Mouse (Mus musculus) kidney, embryonic 15.5 days (tissue): ENCODE data around the gene Gm43191. TPM values are rescaled to one million over a fixed set of nuclear protein-coding genes. Genes with fewer than 3 reads are reported as not detected.

ENCODE experiments used
- ATAC-seq: fragments of 200-750 bp; cut with Nextera tagmentation; replicated peaks from 2 replicates; pipeline ENCODE4 v1.8.0; 2017; ENCODE audit warnings: moderate TSS enrichment; ENCODE audit not compliant: low FRiP score
- H3K27ac ChIP-seq: fragments of 300-500 bp; sonication (generic); 2 replicates; pipeline ENCODE4 v1.5.1; 2015; ENCODE audit warnings: mild to moderate bottlenecking, inconsistent platforms
- H3K27me3 ChIP-seq: fragments of 300-500 bp; sonication (generic); 2 replicates; pipeline ENCODE4 v1.6.1; 2015; ENCODE audit warnings: inconsistent platforms
- H3K36me3 ChIP-seq: fragments of 300-500 bp; sonication (generic); 2 replicates; pipeline ENCODE4 v1.6.1; 2015; ENCODE audit warnings: inconsistent platforms
- H3K4me1 ChIP-seq: fragments of 300-500 bp; sonication (generic); 2 replicates; pipeline ENCODE4 v1.6.1; 2015; ENCODE audit warnings: inconsistent platforms
- H3K4me2 ChIP-seq: fragments of 300-500 bp; sonication (generic); 2 replicates; pipeline ENCODE4 v1.6.1; 2015; ENCODE audit warnings: moderate library complexity, mild to moderate bottlenecking, inconsistent platforms
- H3K4me3 ChIP-seq: fragments of 300-500 bp; sonication (generic); replicated peaks from 2 replicates; pipeline ENCODE4 v1.5.1; 2015; ENCODE audit warnings: mild to moderate bottlenecking, inconsistent platforms
- H3K9ac ChIP-seq: fragments of 300-500 bp; sonication (generic); 2 replicates; pipeline ENCODE4 v1.6.1; 2015; ENCODE audit warnings: mild to moderate bottlenecking, inconsistent platforms
- H3K9me3 ChIP-seq: fragments of 300-500 bp; sonication (generic); replicated peaks from 2 replicates; pipeline ENCODE4 v1.6.1; 2016; ENCODE audit warnings: inconsistent platforms
- WGBS: fragments of 180-500 bp; shearing (Covaris S2); methylation state at CpG from one replicate; pipeline ENCODE4 v1.1.7; 2015; ENCODE audit warnings: mixed read lengths; 5-methylcytosine and 5-hydroxymethylcytosine counted together
- polyA plus RNA-seq: library from polyadenylated mRNA; unstranded; fragments of >200 nt; fragmentation: Nextera tagmentation; extraction: Ambion mirVana; gene quantifications from 2 replicates; pipeline ENCODE4 v1.2.1, GENCODE M21; 2015

Gm43191 gene
- polyA plus RNA-seq, 1 experiment from 2014 or later: not detected

DNA sequence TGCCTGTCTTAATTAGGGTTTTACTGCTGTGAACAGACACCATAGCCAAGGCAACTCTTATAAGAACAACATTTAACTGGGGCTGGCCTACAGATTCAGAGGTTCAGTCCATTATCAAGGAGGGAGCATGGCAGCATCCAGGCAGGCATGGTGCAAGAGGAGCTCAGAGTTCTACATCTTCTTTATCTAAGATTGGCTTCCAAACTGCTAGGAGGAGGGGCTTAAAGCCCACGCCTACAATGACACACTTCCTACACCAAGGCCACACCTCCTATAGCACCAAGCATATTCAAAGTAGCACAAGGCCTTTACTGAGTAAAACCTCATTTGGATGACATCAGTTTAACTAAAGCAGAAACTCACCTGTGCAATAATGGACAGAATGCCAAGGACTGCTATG lies 41.0 kb downstream of the Gm43191 start:
- H3K9me3 ChIP-seq: no peaks in the 10 kb centered on the region
- no peaks in the 10 kb centered on the region for H3K4me1 ChIP-seq
- H3K9ac ChIP-seq: no peak overlapping the region
- WGBS: 86% methylated on average over 1 of the region's 1 CpGs
- peaks cover 95% of the 10 kb centered on the region for H3K36me3 ChIP-seq
- no peaks in the 10 kb centered on the region for H3K27me3 ChIP-seq
- no peak overlapping the region for H3K27ac ChIP-seq
- no peak overlapping the region for H3K4me2 ChIP-seq
- H3K4me3 ChIP-seq: no peak overlapping the region
- no peak for ATAC-seq

DNA sequence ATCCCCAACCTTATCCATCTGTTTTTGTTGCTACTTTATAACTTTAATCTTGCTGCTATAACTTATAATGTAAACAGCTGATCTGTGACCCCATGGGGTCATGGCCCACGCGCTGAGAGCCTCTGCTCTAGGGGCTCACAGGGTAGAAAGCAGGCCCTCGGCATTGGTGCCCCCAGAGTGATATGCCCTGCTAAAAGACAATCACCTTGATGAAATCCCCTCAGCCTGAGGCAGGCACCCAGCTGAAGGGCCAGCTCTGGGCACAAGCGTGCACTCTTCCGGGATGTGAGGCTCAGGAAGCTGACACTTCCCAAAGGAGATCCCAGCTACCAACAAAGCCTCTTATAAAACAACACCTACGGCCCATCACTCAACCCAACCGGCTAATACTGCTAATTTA lies 42.5 kb downstream of the Gm43191 start:
- Histone ChIP-seq H3K27me3 (no peaks in the 10 kb centered on the region), H3K9ac (no peak overlapping the region), H3K4me1 (no peaks in the 10 kb centered on the region), H3K36me3 (peaks cover 97% of the 10 kb centered on the region), H3K4me3 (no peak overlapping the region), H3K4me2 (no peak overlapping the region), H3K9me3 (no peaks in the 10 kb centered on the region), H3K27ac (no peak overlapping the region)
- no peak for ATAC-seq
- WGBS: 78% methylated on average over 7 of the region's 7 CpGs

DNA sequence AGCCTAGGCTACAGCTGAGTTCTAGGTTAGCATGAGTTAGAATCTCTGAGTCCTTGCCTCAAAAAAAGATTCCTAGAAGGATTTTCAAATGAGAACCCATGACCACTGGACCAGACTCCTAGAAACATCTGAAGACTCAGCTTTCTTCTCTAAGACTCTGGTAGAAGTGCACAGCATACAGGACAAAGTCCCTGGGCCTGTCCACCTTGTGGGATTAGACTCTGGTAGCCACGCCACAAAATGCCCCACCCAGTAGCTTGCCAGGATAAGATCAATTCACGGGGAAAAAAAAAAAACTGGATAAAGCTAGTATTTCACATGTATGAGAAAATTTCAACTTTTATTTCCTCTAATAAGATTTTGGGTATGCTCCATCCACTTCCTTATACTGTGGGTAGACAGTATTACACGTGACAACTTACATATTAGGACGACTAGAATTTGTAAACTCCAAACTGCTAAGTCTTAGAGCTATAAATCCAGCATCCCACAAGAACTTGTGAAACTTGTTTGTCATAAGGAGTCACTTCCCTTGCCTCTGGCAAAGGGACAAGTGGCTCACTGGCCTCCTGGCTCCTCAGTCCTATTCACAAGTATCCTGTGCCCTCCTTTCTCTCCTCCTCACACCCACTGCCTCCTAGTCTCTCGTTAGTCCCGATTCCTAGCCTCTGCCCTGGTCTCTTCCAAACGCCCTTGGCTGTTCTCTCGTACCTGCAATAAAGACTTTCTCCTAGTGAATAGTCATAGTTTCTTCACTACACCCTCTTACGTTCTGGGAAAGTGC lies 43.2 kb downstream of the Gm43191 start:
- no peaks in the 10 kb centered on the region for H3K27me3 ChIP-seq
- no peak overlapping the region for H3K4me2 ChIP-seq
- no peak for ATAC-seq
- H3K36me3 ChIP-seq: peaks cover 96% of the 10 kb centered on the region
- no peaks in the 10 kb centered on the region for H3K4me1 ChIP-seq
- H3K9ac ChIP-seq: no peak overlapping the region
- H3K4me3 ChIP-seq: no peak overlapping the region
- 85% methylated on average over 9 of the region's 9 CpGs for WGBS
- no peaks in the 10 kb centered on the region for H3K9me3 ChIP-seq
- no peak overlapping the region for H3K27ac ChIP-seq

DNA sequence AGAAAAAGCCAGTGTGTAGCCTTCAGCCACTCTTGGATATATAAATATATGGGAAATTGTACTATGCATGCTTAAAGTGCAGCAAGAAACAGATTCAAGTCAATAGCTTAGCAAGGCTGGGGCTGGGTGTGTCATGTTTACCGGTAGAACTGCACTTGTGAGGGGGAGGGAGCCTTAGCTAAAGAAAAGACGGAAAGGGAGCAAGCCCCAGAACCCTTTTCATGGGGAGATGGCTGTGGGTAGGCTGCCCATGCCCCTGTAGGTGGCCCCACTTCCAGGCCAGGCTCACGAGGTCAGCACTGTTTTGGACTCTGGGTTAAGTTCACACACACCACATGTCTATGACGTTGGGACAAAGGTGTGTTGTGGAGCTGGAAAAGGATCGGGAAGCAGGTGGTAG lies 45.3 kb downstream of the Gm43191 start:
- Histone ChIP-seq H3K27me3 (no peaks in the 10 kb centered on the region), H3K27ac (no peak overlapping the region), H3K36me3 (peaks cover 92% of the 10 kb centered on the region), H3K9ac (no peak overlapping the region), H3K4me3 (no peak overlapping the region), H3K9me3 (no peaks in the 10 kb centered on the region), H3K4me2 (no peak overlapping the region), H3K4me1 (no peaks in the 10 kb centered on the region)
- 75% methylated on average over 5 of the region's 5 CpGs for WGBS
- no peak for ATAC-seq

DNA sequence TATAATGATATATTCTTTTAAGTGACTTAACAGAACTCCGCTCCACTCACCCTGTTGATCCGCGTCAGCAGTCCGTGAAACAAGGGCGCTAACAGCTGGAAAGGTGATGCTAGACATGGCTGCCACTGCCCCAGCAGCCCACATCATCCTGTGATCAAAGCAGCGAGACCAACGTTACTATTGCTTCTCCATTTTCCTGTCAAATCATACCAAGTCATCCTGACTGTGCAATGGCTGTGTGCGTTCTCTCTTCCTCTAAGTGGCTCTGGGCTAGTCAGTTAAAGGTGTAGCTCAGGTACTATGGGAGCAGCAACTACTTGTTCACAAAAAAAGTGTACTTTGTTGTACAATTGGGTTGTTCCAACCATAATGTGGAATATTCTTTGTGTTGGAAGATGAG lies 46.2 kb downstream of the Gm43191 start:
- Histone ChIP-seq H3K27me3 (no peaks in the 10 kb centered on the region), H3K4me1 (no peaks in the 10 kb centered on the region), H3K27ac (no peak overlapping the region), H3K9ac (no peak overlapping the region), H3K4me2 (no peak overlapping the region), H3K9me3 (no peaks in the 10 kb centered on the region), H3K4me3 (no peak overlapping the region), H3K36me3 (peaks cover 90% of the 10 kb centered on the region)
- WGBS: 88% methylated on average over 8 of the region's 8 CpGs
- ATAC-seq: no peak

DNA sequence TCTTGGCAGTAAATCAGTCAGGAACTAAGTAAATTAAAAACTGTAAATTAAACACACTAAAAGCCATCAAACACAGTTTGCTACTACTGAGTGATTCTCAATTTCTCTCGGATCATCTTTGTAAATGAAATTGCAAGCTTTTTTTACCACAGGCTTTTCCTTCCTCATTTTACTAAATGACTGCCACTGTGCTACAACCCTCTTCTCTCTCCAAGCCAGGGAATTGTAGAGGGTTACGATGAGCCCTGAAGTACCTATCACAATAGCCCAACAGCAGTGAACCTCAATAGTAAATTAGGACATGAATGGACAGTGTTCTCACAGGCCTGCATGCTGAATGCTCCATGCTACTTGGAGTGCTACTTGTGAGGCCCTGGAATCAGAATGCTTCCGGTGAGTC lies 47.0 kb downstream of the Gm43191 start:
- Histone ChIP-seq H3K4me2 (no peak overlapping the region), H3K27me3 (no peaks in the 10 kb centered on the region), H3K4me1 (no peaks in the 10 kb centered on the region), H3K4me3 (no peak overlapping the region), H3K9ac (no peak overlapping the region), H3K27ac (no peak overlapping the region), H3K9me3 (no peaks in the 10 kb centered on the region), H3K36me3 (peaks cover 86% of the 10 kb centered on the region)
- no peak for ATAC-seq
- WGBS: 89% methylated on average over 3 of the region's 3 CpGs

DNA sequence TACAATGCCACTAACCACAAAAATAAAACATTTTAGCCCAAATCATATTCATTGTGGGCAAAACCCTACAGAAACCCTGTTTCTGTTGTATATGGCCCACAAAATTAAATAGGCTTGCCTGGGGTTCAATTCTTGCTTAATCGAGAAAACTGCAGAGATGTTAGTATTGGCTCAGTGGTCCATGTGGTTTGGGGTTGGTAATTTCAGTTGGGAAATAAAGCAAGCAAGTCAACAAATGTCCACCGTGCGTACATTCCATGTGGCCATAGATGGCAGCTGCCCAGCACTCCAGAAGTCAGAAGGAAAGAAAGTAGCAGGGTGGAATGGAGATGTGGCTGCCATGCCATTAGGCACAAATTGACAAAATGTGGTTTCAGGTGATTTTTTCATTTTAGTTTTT lies 48.1 kb downstream of the Gm43191 start:
- H3K9ac ChIP-seq: no peak overlapping the region
- no peaks in the 10 kb centered on the region for H3K9me3 ChIP-seq
- no peaks in the 10 kb centered on the region for H3K27me3 ChIP-seq
- no peak overlapping the region for H3K27ac ChIP-seq
- H3K4me2 ChIP-seq: no peak overlapping the region
- no peaks in the 10 kb centered on the region for H3K4me1 ChIP-seq
- no peak overlapping the region for H3K4me3 ChIP-seq
- peaks cover 81% of the 10 kb centered on the region for H3K36me3 ChIP-seq
- ATAC-seq: no peak
- 93% methylated on average over 3 of the region's 3 CpGs for WGBS

DNA sequence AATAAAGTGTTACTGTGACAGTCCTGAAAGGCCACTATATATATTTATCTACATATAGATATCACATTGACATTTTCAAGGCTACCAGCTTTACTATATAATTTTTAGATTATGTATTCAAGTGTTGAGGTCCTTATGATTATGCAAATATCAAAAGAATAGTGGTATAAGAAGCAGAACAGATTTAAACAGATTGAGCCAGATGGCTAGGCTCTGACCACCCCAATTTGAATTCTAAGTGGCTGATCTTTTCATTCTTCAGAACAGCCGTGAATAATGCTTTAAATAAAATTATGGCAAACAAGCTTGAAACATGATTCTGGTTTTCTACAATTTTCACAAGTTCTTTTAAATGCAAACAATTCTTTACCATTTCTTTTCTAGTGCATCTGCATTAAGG lies 49.6 kb downstream of the Gm43191 start:
- H3K4me1 ChIP-seq: no peaks in the 10 kb centered on the region
- H3K27me3 ChIP-seq: no peaks in the 10 kb centered on the region
- peaks cover 79% of the 10 kb centered on the region for H3K36me3 ChIP-seq
- WGBS: 82% methylated on average over 1 of the region's 1 CpGs
- ATAC-seq: no peak
- H3K4me2 ChIP-seq: no peak overlapping the region
- no peak overlapping the region for H3K27ac ChIP-seq
- H3K9ac ChIP-seq: no peak overlapping the region
- H3K9me3 ChIP-seq: no peaks in the 10 kb centered on the region
- no peak overlapping the region for H3K4me3 ChIP-seq

DNA sequence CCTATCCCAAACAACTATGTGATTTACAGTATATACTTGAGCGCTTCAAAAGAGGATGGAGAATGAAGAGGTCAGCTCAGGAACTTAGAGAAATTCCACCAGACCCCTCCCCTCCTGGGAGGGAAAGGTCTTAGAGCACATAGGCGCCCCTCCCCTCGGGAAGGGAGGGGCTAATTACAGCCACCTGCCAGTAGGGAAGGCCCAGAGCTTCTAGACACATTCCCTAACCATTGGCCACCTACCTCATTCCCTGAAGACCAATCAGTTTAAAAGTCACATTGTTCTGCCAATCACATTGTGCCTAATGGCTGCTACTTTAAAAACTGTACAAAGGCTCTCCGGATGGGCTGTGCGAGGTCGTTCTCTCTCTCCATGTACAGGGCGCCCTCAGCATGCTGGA lies 58.4 kb downstream of the Gm43191 start:
- Histone ChIP-seq H3K9ac (no peak overlapping the region), H3K4me2 (no peak overlapping the region), H3K27ac (no peak overlapping the region), H3K4me1 (no peaks in the 10 kb centered on the region), H3K4me3 (no peak overlapping the region), H3K27me3 (no peaks in the 10 kb centered on the region), H3K36me3 (peaks cover 58% of the 10 kb centered on the region), H3K9me3 (no peaks in the 10 kb centered on the region)
- 92% methylated on average over 7 of the region's 7 CpGs for WGBS
- no peak for ATAC-seq

DNA sequence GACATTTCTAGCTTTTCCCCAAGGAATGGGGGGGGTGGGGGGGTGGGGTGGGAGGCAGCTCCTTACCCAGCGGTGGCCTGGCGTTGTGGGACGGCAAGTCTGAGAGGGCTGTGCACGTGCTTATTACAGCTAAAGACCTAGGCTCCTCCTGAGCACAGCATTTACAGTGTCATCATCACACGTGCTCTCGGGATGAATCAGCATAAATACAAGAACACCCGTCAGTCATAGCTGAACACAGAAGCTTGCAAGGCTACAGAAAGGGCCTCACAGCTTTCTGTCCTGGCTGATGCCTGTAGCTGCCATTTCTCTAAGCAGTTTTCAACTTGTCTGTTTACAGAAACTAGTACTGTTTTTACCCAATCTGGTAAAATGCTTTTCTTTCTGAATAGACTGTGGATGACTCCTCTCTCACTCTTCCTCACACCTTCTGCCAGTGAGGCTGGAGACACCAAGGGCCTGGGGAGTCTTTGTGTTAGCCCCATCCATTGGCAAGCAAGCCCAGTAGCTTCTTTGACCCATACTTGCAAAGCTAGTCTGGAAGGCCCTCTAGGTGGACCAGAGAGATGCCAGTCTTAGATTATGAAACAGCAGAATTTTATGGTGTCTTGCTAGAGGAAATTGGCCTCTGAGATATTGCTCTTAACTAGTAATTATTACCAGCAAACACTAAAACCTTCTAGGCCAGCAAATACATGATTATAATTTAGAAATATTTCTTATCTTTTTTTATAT lies 60.3 kb downstream of the Gm43191 start:
- no peak overlapping the region for H3K4me3 ChIP-seq
- no peaks in the 10 kb centered on the region for H3K4me1 ChIP-seq
- no peak overlapping the region for H3K4me2 ChIP-seq
- no peaks in the 10 kb centered on the region for H3K27me3 ChIP-seq
- H3K36me3 ChIP-seq: peaks cover 52% of the 10 kb centered on the region
- H3K27ac ChIP-seq: no peak overlapping the region
- 92% methylated on average over 7 of the region's 7 CpGs for WGBS
- no peaks in the 10 kb centered on the region for H3K9me3 ChIP-seq
- ATAC-seq: no peak
- no peak overlapping the region for H3K9ac ChIP-seq

DNA sequence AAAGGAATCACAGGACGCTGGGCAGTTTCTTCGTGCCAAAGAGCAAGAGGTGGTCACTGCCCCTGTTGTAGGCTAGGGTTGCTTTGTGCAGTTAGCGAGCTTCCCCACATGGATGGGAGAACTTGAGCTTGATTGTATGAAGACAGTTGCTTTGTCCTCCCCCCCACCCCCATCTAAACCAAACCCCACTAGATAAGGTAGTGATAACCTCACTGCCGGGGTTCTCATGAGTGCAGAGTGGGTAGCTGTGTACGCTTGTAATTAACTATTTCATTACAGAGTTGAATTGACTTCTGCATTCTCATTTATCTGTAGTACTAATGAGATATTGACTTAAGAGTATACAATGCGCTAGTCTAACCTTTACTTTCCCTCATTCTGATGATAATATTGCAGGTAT lies 62.2 kb downstream of the Gm43191 start:
- no peaks in the 10 kb centered on the region for H3K27me3 ChIP-seq
- no peaks in the 10 kb centered on the region for H3K4me1 ChIP-seq
- H3K9me3 ChIP-seq: no peaks in the 10 kb centered on the region
- no peak overlapping the region for H3K9ac ChIP-seq
- H3K4me2 ChIP-seq: no peak overlapping the region
- ATAC-seq: no peak
- no peak overlapping the region for H3K4me3 ChIP-seq
- no peak overlapping the region for H3K27ac ChIP-seq
- H3K36me3 ChIP-seq: peaks cover 70% of the 10 kb centered on the region
- 88% methylated on average over 6 of the region's 6 CpGs for WGBS

DNA sequence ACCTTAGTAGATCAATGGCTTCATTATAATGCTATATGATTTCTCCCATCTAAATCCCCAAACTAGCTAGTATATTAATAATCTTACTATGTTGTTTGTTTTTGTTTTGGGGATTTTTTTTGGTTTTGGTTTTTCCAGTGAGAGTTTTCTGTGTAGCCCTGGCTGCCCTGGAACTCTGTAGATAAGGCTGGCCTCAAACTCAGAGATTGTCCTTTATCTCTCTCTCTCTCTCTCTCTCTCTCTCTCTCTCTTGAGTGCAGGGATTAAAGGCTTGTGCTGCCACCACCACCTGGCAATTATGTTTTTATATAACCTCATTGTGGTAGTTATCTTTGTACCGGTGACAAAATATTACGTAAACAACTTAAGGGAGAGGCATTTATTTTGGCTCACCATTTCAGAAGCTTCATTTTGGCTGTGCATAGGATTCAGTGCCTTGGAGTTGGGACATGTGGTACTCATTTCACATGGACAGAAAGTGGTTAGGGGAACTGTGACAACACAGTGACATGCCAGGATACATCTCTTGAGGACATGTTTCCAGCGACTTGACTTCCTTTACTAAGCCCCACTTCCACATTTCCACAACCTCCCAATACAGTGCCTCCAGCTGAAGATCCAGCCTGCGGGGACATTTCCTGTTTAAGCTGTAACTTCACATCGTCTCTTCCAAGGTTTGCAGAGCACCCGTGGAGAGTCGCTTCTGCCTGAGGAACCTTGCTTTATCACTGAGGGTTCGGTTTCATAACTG lies 65.6 kb downstream of the Gm43191 start:
- ATAC-seq: no peak
- Histone ChIP-seq H3K36me3 (peaks cover 63% of the 10 kb centered on the region), H3K27ac (no peak overlapping the region), H3K4me3 (no peak overlapping the region), H3K27me3 (no peaks in the 10 kb centered on the region), H3K9me3 (no peaks in the 10 kb centered on the region), H3K9ac (no peak overlapping the region), H3K4me2 (no peak overlapping the region), H3K4me1 (no peaks in the 10 kb centered on the region)
- WGBS: 86% methylated on average over 8 of the region's 8 CpGs
